Mouse (Mus musculus) lung, adult 2 months (tissue): ENCODE data around the gene Csf2rb2.

ENCODE experiments used
- CTCF ChIP-seq: fragments of 200-500 bp; IDR thresholded peaks from 2 replicates; pipeline ENCODE4 v1.5.1; 2011; ENCODE audit warnings: mild to moderate bottlenecking, low read length, control low read depth; ENCODE audit not compliant: insufficient read depth
- POLR2A ChIP-seq: fragments of 200-500 bp; IDR thresholded peaks from 2 replicates; pipeline ENCODE4 v1.6.1; 2011; ENCODE audit warnings: low read depth, mild to moderate bottlenecking, control low read depth, low read length, borderline replicate concordance; ENCODE audit errors: extremely low read depth

- TF ChIP-seq CTCF (no peak), POLR2A (no peak)
Measured at GRCm38 (mm10) chr15:78248410-78248809, 57.1 kb downstream of the Csf2rb2 start.
